Mouse (Mus musculus) c-Kit-negative CD71-positive TER-119-positive erythroid progenitor cells, embryonic 14.5 days (primary cell): Measurements from ENCODE around the gene Cox8b.
A peak's percentile ranks its signal among the peaks of the same experiment; 100 is the strongest.

Source experiments
- DNase-seq: peaks from one replicate; pipeline ENCODE4 v3.0.0-alpha.2; 2013; ENCODE audit warnings: low read depth, low spot score

The Cox8b gene

DNA sequence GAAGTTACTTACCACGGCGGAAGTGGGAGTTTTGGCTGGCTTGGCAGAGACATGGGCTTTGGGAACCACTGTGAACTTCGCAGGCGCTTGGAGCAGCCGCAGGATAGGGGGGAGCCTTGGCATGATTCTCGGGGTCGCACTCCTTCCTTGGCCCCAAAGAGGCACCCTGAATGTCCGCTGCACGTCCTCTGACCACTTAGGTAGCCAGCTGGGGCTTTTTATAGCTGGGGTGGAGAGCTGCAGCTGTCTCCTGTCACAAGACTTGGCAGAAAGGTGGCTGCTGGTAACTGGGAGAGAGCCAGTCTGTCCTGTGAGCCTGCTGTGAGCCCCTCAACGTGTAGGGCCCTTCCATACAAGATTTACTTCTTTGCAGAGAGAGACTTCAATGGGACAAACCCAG, at the start of gene Cox8b:
Gene Cox8b, minus strand, starts transcription at position 227 of the 400 bp plus-strand sequence.
- no peak for DNase-seq

DNA sequence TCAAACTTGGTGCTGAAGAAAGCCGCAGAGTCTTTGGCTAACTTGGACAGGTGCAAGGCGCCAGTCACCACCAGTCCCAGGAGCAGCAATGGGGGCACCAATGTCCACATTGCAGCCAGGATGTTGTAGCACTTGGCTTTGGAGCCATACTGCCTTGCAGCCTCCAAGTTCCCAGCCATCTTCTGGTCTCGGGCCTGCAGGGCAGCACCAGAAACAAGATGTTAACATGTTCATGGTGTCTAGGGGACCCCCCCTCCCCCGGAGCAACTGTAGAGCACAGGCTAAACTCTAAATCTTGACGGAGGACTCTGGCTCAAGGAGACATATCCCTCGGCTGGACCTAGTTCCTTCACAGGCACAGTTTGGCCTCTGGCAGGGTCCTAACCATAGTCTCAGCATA, 49.0 kb upstream of the Cox8b start:
- DNase-seq: no peak

GRCm38 (mm10) chr7:140948161-140948560, 47.9 kb upstream of the Cox8b start:
- DNase-seq: no peak

- no peak for DNase-seq
Observed at GRCm38 (mm10) chr7:140946980-140947379, 46.7 kb upstream of the Cox8b start.

GRCm38 (mm10) chr7:140946311-140946710, 46.1 kb upstream of the Cox8b start:
- no peak for DNase-seq

- DNase-seq: no peak
Observed at GRCm38 (mm10) chr7:140945247-140945646, 45.0 kb upstream of the Cox8b start.

DNA sequence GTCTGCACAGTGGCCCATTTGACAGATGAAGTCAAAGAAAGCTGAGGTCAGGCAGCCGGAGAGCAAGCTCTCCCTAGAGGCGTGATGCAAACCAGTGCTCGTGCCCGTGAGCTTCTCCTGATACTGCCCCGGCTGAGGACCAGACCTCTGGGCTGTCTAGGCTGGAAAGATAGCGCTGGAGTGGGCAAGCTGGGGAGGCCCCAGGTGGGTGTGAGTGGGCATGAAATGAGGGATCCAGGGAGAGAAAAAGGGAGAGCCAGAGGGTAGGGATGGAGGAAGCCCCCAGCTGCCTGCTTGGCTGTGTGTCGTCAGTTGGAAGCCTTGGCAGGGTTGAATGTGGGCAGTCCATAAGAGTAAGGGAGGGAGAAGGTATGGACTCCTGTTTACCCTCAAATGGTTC, 44.0 kb upstream of the Cox8b start:
- no peak for DNase-seq

GRCm38 (mm10) chr7:140943356-140943755, 43.1 kb upstream of the Cox8b start:
- DNase-seq: no peak

DNA sequence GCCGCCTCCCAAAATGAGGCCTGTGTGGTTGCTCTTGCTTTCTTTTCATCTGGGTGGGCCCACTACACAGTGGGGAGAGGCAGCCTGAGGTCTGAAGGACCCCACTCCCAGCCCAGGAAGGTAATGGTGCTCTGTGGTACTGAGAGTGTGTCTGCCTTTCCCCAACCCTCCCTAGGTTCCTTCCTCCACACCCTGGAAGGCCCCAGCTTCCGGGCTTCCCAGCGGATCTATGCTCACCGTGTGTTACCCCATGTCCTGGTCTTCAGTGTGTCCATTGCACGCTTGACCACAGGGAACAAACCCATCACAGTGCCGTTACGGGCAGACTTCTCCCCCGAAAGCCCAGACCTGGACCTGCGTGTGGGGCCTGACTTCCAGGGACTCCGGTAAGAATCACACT, 42.6 kb upstream of the Cox8b start:
- DNase-seq: no peak

- no peak for DNase-seq
Observed at GRCm38 (mm10) chr7:140942341-140942740, 42.1 kb upstream of the Cox8b start.

GRCm38 (mm10) chr7:140941222-140942051, 41.2 kb upstream of the Cox8b start, which contains the start of gene Pgghg:
Gene Pgghg, plus strand, starts transcription at chr7:140941391.
- peak; percentile 48 for DNase-seq

GRCm38 (mm10) chr7:140939669-140940171, 39.5 kb upstream of the Cox8b start:
- DNase-seq: no peak

DNA sequence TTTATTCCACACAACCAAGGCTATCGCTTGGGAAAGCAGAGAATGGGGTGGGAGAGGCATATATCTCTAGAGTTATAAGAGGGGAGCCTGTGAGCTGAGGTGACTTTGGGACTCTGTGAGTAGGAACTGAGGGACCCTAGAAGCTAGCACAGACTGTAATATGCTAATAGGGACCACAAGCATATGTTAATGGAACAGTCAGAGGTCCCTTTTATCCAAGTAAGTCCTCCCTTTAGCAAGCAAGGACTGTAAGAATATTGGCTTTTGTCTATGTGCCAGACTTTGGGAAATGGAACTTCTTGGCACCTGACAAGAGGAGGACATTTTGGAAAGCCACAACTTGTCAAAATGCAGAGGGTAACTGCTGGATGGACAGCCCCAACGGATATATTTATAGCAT, 38.6 kb upstream of the Cox8b start:
- DNase-seq: no peak

- DNase-seq: no peak
Observed at GRCm38 (mm10) chr7:140938436-140938835, 38.2 kb upstream of the Cox8b start.

- DNase-seq: no peak
Observed at GRCm38 (mm10) chr7:140927181-140927580, 26.9 kb upstream of the Cox8b start.

GRCm38 (mm10) chr7:140923070-140923775, 23.0 kb upstream of the Cox8b start:
- no peak for DNase-seq

GRCm38 (mm10) chr7:140922398-140923069, 22.3 kb upstream of the Cox8b start:
- DNase-seq: no peak

DNA sequence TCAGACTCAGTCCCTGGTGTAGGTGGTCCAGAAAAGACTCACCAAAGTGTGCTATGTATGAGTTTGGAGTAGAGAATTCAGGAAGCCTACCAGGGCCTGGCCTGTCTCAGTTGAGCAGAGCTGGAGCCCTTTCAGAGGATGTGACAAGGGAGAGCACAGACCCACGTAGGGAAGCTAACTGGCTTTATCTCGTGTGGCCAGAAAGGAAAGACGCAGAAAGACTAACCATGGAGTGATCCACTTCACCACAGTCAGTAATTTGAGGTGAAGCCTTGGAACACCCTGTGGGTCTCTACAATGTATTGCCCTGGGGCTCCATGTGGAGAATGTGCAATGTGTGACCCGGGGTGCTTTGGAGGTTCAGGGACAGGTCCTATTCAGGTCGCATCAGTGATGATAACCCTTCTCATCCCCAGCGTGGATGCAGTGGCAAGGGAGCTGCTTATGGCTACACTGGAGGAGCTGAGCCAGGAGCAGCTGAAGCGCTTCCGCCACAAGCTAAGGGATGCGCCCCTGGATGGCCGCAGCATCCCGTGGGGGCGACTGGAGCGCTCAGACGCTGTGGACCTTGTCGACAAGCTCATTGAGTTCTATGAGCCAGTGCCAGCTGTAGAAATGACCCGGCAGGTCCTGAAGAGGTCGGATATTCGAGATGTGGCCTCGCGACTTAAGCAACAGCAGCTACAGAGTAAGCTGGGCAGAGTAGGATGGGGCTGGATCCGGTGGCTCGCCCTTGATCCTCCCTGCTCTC, 21.2 kb upstream of the Cox8b start:
- DNase-seq: no peak

DNA sequence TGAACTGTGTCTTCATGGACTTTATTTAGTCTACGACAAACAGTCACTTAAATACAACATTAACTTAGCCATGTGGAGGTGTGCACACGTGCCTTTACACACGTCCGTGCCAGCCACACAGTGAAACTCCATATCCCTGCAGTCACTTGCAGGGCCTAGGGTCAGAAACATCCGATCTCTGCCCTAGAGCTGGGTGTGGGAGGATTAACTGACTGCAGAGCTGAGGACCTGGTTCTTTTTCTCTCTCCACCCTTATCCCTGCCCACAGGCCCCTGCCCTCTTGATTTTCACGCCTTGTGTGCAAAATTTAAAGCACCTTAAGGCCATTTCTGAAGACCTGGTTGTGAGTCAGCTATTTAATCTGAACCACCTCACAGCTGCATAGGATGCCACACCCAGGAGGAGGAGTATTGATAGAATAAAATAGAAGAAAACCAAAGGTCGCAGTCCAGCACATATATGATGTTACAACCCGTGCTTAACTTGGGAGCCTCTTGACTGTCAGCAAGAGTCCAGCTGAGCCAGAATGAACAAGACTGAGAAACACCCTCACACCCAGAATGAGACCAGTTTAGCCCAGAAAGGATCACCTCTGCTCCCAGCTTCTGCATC, 20.3 kb upstream of the Cox8b start, which contains the start of gene Nlrp6:
Gene Nlrp6, plus strand, starts transcription at position 485 of the 612 bp plus-strand sequence.
- DNase-seq: no peak

GRCm38 (mm10) chr7:140919911-140920310, 19.7 kb upstream of the Cox8b start:
- DNase-seq: no peak
